Mouse (Mus musculus) forebrain, embryonic 13.5 days (tissue): ENCODE measurements at regions not wholly inside any gene's neighbourhood (a gene's known extent, or its start where the extent isn't known, plus 50 kb on each side); places are given as distances from the start of the nearest gene placed in this dataset.

Source experiments
- ATAC-seq: fragments of 200-750 bp; cut with Nextera tagmentation; 2 replicates; pipeline ENCODE4 v1.8.0; 2017
- H3K27ac ChIP-seq: fragments of 300-500 bp; sonication (generic); 2 replicates; pipeline ENCODE4 v1.5.1; 2015; ENCODE audit warnings: inconsistent platforms, mild to moderate bottlenecking, moderate library complexity
- H3K27me3 ChIP-seq: fragments of 300-500 bp; sonication (generic); 2 replicates; pipeline ENCODE4 v1.6.1; 2015; ENCODE audit warnings: mild to moderate bottlenecking, inconsistent platforms
- H3K36me3 ChIP-seq: fragments of 300-500 bp; sonication (generic); 2 replicates; pipeline ENCODE4 v1.6.1; 2015; ENCODE audit warnings: mild to moderate bottlenecking, inconsistent platforms; ENCODE audit not compliant: poor library complexity, severe bottlenecking
- H3K4me1 ChIP-seq: fragments of 300-500 bp; sonication (generic); 2 replicates; pipeline ENCODE4 v1.6.1; 2015; ENCODE audit warnings: inconsistent platforms
- H3K4me2 ChIP-seq: fragments of 300-500 bp; sonication (generic); 2 replicates; pipeline ENCODE4 v1.6.1; 2015; ENCODE audit warnings: inconsistent platforms, mild to moderate bottlenecking, moderate library complexity
- H3K4me3 ChIP-seq: fragments of 300-500 bp; sonication (generic); 2 replicates; pipeline ENCODE4 v1.5.1; 2015; ENCODE audit warnings: mild to moderate bottlenecking, inconsistent platforms
- H3K9ac ChIP-seq: fragments of 300-500 bp; sonication (generic); 2 replicates; pipeline ENCODE4 v1.6.1; 2015; ENCODE audit warnings: mild to moderate bottlenecking, inconsistent platforms
- H3K9me3 ChIP-seq: fragments of 300-500 bp; sonication (generic); replicated peaks from 2 replicates; pipeline ENCODE4 v1.6.1; 2016; ENCODE audit warnings: inconsistent platforms
- whole genome bisulfite sequencing: fragments of 180-500 bp; shearing (Covaris S2); methylation state at CpG from one replicate; pipeline ENCODE4 v1.1.7; 2015; 5-methylcytosine and 5-hydroxymethylcytosine counted together

- Histone ChIP-seq H3K27ac (no peak overlapping the region), H3K9ac (no peak overlapping the region), H3K27me3 (no peaks in the 10 kb centered on the region), H3K36me3 (no peaks in the 10 kb centered on the region), H3K9me3 (no peaks in the 10 kb centered on the region), H3K4me3 (no peak overlapping the region), H3K4me2 (no peak overlapping the region), H3K4me1 (no peaks in the 10 kb centered on the region)
- WGBS = 91% methylated on average over 9 of the region's 9 CpGs
- ATAC-seq = no peak
Observed at GRCm38 (mm10) chr17:41990804-41991203, 324.9 kb upstream of the Ptchd4 start.

- ATAC-seq = no peak
- Histone ChIP-seq H3K27me3 (no peaks in the 10 kb centered on the region), H3K9me3 (no peaks in the 10 kb centered on the region), H3K4me2 (no peak overlapping the region), H3K4me1 (no peaks in the 10 kb centered on the region), H3K36me3 (no peaks in the 10 kb centered on the region), H3K4me3 (no peak overlapping the region), H3K27ac (no peak overlapping the region), H3K9ac (no peak overlapping the region)
Observed at GRCm38 (mm10) chr17:42008415-42008814, 307.3 kb upstream of the Ptchd4 start.

- H3K4me2 ChIP-seq = no peak overlapping the region
- H3K9ac ChIP-seq = no peak overlapping the region
- H3K36me3 ChIP-seq = no peaks in the 10 kb centered on the region
- H3K4me1 ChIP-seq = no peaks in the 10 kb centered on the region
- 88% methylated on average over 2 of the region's 2 CpGs for WGBS
- H3K9me3 ChIP-seq = no peaks in the 10 kb centered on the region
- no peak overlapping the region for H3K27ac ChIP-seq
- no peak for ATAC-seq
- H3K4me3 ChIP-seq = no peak overlapping the region
- no peaks in the 10 kb centered on the region for H3K27me3 ChIP-seq
Observed at GRCm38 (mm10) chr17:42024295-42024694, 291.5 kb upstream of the Ptchd4 start.

DNA sequence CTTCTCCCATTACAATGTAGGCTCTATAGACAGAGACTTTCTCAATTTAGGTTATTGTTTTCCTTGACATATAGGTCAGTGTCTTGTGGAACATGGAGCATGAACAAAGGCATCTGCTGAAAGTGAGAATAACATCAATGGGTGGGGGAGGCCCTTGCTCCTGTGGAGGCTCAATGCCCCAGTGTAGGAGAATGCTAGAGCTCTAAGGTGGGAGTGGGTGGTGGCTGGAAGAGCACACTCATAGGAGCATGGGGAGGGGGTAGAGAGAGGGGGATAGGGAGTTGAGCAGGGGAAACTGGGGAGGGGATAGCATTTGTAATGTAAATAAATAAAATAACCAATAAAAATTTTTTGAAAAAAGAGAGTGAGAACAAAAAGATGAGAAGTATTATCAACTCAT lies 288.5 kb upstream of the Ptchd4 start:
- no peak for ATAC-seq
- H3K4me1 ChIP-seq = no peaks in the 10 kb centered on the region
- no peaks in the 10 kb centered on the region for H3K27me3 ChIP-seq
- H3K4me2 ChIP-seq = no peak overlapping the region
- no peak overlapping the region for H3K4me3 ChIP-seq
- no peak overlapping the region for H3K9ac ChIP-seq
- no peaks in the 10 kb centered on the region for H3K36me3 ChIP-seq
- no peaks in the 10 kb centered on the region for H3K9me3 ChIP-seq
- no peak overlapping the region for H3K27ac ChIP-seq

GRCm38 (mm10) chr17:42029452-42029851 lies 286.3 kb upstream of the Ptchd4 start:
- peak; percentile 68; the same call in 1 of the 2 replicates for ATAC-seq
- H3K9ac ChIP-seq = no peak overlapping the region
- no peak overlapping the region for H3K4me3 ChIP-seq
- no peaks in the 10 kb centered on the region for H3K27me3 ChIP-seq
- WGBS = 35% methylated on average over 3 of the region's 3 CpGs
- no peak overlapping the region for H3K27ac ChIP-seq
- no peaks in the 10 kb centered on the region for H3K9me3 ChIP-seq
- no peaks in the 10 kb centered on the region for H3K36me3 ChIP-seq
- no peak overlapping the region for H3K4me2 ChIP-seq
- no peaks in the 10 kb centered on the region for H3K4me1 ChIP-seq

GRCm38 (mm10) chr17:42037089-42037488 lies 278.7 kb upstream of the Ptchd4 start:
- H3K36me3 ChIP-seq = no peaks in the 10 kb centered on the region
- no peaks in the 10 kb centered on the region for H3K9me3 ChIP-seq
- H3K27ac ChIP-seq = no peak overlapping the region
- ATAC-seq = no peak
- 87% methylated on average over 2 of the region's 2 CpGs for WGBS
- no peak overlapping the region for H3K9ac ChIP-seq
- H3K4me1 ChIP-seq = no peaks in the 10 kb centered on the region
- H3K4me3 ChIP-seq = no peak overlapping the region
- no peaks in the 10 kb centered on the region for H3K27me3 ChIP-seq
- no peak overlapping the region for H3K4me2 ChIP-seq

DNA sequence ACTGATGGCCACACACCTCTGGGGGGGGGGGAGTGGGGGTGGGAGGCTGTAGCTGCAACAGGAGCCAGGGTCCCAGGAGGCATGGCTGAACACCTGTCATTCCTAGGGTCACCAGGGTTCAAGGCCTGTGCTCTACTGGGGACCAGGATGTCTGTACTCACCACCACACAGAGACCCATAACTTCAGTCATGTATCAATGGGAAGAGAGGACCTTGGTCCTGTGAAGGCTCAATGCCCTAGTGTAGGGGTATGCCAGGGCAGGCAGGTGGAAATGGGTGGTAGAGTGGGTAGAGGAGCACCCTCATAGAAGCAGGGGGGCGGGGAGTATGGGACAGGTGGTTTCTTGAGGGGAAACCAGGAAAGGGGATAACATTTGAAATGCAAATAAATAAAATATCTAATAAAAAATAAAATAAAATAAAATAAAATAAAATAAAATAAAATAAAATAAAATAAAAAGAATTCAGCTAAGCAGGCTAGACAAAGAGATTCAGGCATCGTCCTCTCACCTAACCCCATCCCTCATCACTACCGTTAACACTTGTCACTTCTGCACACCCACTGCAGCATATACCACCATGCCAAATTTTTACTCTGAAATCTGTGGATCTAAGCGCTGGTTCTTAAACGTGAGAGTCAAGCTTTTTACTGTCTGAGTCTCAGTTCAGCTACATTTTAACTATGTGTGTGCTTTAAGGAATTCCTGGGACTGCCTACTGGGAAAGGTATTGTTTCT lies 265.8 kb upstream of the Ptchd4 start:
- no peaks in the 10 kb centered on the region for H3K9me3 ChIP-seq
- H3K9ac ChIP-seq = no peak overlapping the region
- no peak overlapping the region for H3K27ac ChIP-seq
- no peak overlapping the region for H3K4me3 ChIP-seq
- H3K4me2 ChIP-seq = no peak overlapping the region
- ATAC-seq = peak; percentile 65; the same call in 1 of the 2 replicates
- H3K4me1 ChIP-seq = no peaks in the 10 kb centered on the region
- no peaks in the 10 kb centered on the region for H3K36me3 ChIP-seq
- no peaks in the 10 kb centered on the region for H3K27me3 ChIP-seq
- WGBS = 84% methylated on average over 5 of the region's 5 CpGs

- Histone ChIP-seq H3K9me3 (no peaks in the 10 kb centered on the region), H3K4me3 (no peak overlapping the region), H3K27ac (no peak overlapping the region), H3K9ac (no peak overlapping the region), H3K4me2 (no peak overlapping the region), H3K36me3 (no peaks in the 10 kb centered on the region), H3K27me3 (no peaks in the 10 kb centered on the region), H3K4me1 (no peaks in the 10 kb centered on the region)
- WGBS = 72% methylated on average over 2 of the region's 2 CpGs
- ATAC-seq = no peak
Observed at GRCm38 (mm10) chr17:42090764-42091452, 224.8 kb upstream of the Ptchd4 start.

DNA sequence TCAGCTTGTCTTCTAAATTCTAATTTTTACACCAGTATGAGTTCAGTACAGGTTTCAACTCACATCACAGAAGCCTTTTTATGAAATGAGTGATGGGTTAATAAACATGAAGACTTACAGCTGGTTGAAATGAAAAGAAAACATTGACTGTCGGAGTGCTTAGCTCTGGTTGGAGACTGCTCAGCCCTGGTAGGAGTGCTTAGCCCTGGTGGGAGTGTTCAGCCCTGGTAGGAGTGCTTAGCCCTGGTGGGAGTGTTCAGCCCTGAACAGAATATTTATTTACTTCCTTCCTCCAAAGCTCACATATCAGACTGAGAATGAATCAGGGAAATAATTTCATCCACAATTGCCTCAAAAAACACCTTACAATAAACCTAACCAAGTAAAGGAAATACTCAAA lies 202.1 kb upstream of the Ptchd4 start:
- H3K9me3 ChIP-seq = no peaks in the 10 kb centered on the region
- no peak overlapping the region for H3K4me2 ChIP-seq
- no peaks in the 10 kb centered on the region for H3K4me1 ChIP-seq
- WGBS = 82% methylated on average over 1 of the region's 1 CpGs
- no peaks in the 10 kb centered on the region for H3K36me3 ChIP-seq
- no peak overlapping the region for H3K9ac ChIP-seq
- no peak overlapping the region for H3K4me3 ChIP-seq
- no peak overlapping the region for H3K27ac ChIP-seq
- ATAC-seq = no peak
- no peaks in the 10 kb centered on the region for H3K27me3 ChIP-seq

DNA sequence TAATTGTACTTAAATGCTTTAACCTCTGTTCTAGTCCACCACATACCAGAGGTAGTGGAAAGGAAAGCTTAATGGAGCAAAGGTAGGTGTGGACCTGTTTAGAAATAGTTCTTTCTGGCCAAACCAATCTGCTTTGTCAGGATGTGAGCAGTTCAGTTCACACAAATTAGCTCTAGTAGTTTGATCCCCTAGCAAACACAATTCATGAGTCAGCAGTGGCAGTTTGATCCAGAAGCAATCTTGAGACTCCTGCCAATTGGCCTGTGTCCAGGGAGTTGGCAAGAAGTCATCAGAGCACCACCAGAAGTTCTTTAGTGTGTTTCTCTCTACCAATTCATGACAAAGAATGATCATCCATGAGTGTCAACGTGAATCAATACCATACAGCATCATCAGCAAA lies 195.0 kb upstream of the Ptchd4 start:
- WGBS = 93% methylated on average over 1 of the region's 1 CpGs
- Histone ChIP-seq H3K4me2 (no peak overlapping the region), H3K9ac (no peak overlapping the region), H3K4me3 (no peak overlapping the region), H3K27ac (no peak overlapping the region), H3K36me3 (no peaks in the 10 kb centered on the region), H3K9me3 (no peaks in the 10 kb centered on the region), H3K27me3 (no peaks in the 10 kb centered on the region), H3K4me1 (no peaks in the 10 kb centered on the region)
- no peak for ATAC-seq

GRCm38 (mm10) chr17:42126488-42127237 lies 189.1 kb upstream of the Ptchd4 start:
- WGBS = 78% methylated on average over 9 of the region's 9 CpGs
- no peaks in the 10 kb centered on the region for H3K9me3 ChIP-seq
- no peak overlapping the region for H3K9ac ChIP-seq
- no peaks in the 10 kb centered on the region for H3K4me1 ChIP-seq
- H3K27ac ChIP-seq = no peak overlapping the region
- ATAC-seq = peak; percentile 67
- no peaks in the 10 kb centered on the region for H3K36me3 ChIP-seq
- no peak overlapping the region for H3K4me3 ChIP-seq
- H3K4me2 ChIP-seq = no peak overlapping the region
- no peaks in the 10 kb centered on the region for H3K27me3 ChIP-seq

DNA sequence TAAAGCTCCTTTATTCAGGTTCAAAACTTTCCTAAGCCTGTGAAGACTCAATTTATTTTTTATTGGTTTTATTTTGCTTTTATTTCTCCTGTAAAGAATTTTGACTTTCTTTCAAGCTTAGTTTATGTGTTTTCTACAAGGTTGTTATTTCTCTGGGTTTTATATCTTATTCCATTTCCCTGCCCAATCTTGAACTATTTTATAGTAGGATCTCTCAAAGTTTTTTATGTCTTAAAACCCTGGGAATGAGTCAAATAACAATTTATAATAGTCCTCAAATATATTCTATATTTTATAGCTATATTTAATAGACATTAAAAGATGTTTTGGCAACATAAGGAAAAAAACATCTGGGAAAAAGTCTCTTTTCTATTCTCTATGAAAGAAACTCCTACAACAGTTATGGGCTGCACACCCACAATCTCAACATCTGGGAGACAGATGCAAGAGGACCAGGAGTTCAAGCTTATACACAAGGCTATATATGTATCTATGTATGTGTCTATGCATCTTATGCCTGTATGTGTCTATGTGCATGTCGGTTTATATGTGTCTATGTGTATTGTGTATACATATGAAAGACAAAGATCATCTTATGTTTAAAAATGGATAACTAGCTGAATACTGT lies 146.2 kb upstream of the Ptchd4 start:
- Histone ChIP-seq H3K9me3 (no peaks in the 10 kb centered on the region), H3K4me2 (no peak overlapping the region), H3K27ac (no peak overlapping the region), H3K27me3 (no peaks in the 10 kb centered on the region), H3K36me3 (no peaks in the 10 kb centered on the region), H3K4me1 (no peaks in the 10 kb centered on the region), H3K4me3 (no peak overlapping the region), H3K9ac (no peak overlapping the region)
- no peak for ATAC-seq
- WGBS = 92% methylated on average over 1 of the region's 1 CpGs
